Mouse (Mus musculus) heart, adult 2 months (tissue): ENCODE data around the gene Tpst1.

Source experiments
- CTCF ChIP-seq: fragments of 200-600 bp; IDR thresholded peaks from 2 replicates; pipeline ENCODE4 v1.8.1; 2022; ENCODE audit warnings: antibody characterized with exemption, mild to moderate bottlenecking, moderate library complexity
- POLR2A ChIP-seq: fragments of 200-500 bp; IDR thresholded peaks from 2 replicates; pipeline ENCODE4 v1.6.1; 2011; ENCODE audit warnings: mild to moderate bottlenecking, low read depth, low read length, control low read depth; ENCODE audit not compliant: insufficient read depth

DNA sequence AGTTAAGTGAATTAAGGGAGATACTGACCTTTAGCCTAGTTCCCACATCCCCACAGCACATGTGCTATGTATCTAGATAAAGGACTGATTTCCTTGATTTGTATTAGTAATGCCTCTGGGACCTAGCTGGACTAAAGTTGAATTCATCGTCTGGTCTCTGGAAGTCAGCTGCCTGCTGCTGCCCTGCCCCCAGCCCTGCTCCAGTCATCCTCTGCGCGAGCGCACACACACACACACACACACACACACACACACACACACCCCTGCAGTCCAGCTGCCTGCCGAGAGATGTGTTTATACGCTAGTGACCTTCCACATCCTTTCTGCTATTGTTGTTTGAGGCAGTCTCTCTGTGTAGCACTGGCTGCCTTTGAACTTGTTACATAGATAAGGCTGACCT is 47.8 kb downstream of the Tpst1 start:
- TF ChIP-seq CTCF: no peak
- TF ChIP-seq POLR2A: 0 out of 2 replicates have a peak, but pooled peaks have one; percentile 34
